Mouse (Mus musculus) small intestine, adult 2 months (tissue): Measurements from ENCODE around the gene Taok2. TPM values are rescaled to one million over a fixed set of nuclear protein-coding genes. Genes with fewer than 3 reads are reported as not detected.

ENCODE experiments used
- H3K27ac ChIP-seq: fragments of 200-500 bp; 2 replicates; pipeline ENCODE4 v1.5.1; 2012; ENCODE audit warnings: low read depth, low read length, control low read depth, inconsistent platforms; ENCODE audit not compliant: insufficient read depth
- H3K27me3 ChIP-seq: fragments of 200-500 bp; 2 replicates; pipeline ENCODE4 v1.6.1; 2012; ENCODE audit warnings: mild to moderate bottlenecking, moderate library complexity, low read length, inconsistent platforms; ENCODE audit not compliant: control insufficient read depth, insufficient read depth
- H3K36me3 ChIP-seq: fragments of 200-500 bp; 2 replicates; pipeline ENCODE4 v1.6.1; 2012; ENCODE audit warnings: mild to moderate bottlenecking, low read length, control low read depth, inconsistent platforms; ENCODE audit not compliant: control insufficient read depth, insufficient read depth
- H3K4me1 ChIP-seq: fragments of 200-500 bp; 2 replicates; pipeline ENCODE4 v1.6.1; 2012; ENCODE audit warnings: low read length, inconsistent platforms, mixed read lengths; ENCODE audit not compliant: control insufficient read depth, insufficient read depth, insufficient read length
- H3K4me3 ChIP-seq: fragments of 200-500 bp; 2 replicates; pipeline ENCODE4 v1.5.1; 2012; ENCODE audit warnings: low read depth, mild to moderate bottlenecking, control low read depth, inconsistent platforms, low read length, moderate library complexity
- CTCF ChIP-seq: fragments of 200-500 bp; IDR thresholded peaks from 2 replicates; pipeline ENCODE4 v1.5.1; 2012; ENCODE audit warnings: low read depth, mild to moderate bottlenecking, control low read depth, inconsistent platforms, low read length, moderate library complexity, mixed read lengths; ENCODE audit not compliant: insufficient replicate concordance, insufficient read length; ENCODE audit errors: extremely low read depth
- POLR2A ChIP-seq: fragments of 200-500 bp; IDR thresholded peaks from 2 replicates; pipeline ENCODE4 v1.6.1; 2012; ENCODE audit warnings: low read depth, mild to moderate bottlenecking, control low read depth, inconsistent platforms, low read length, moderate library complexity
- WGBS: fragments of 180-500 bp; shearing (Covaris S2); methylation state at CpG from one replicate; pipeline ENCODE4 v1.1.7; 2018; 5-methylcytosine and 5-hydroxymethylcytosine counted together
- polyA plus RNA-seq: library from polyadenylated mRNA; depleted of rRNA; stranded (reverse); fragments of >200 nt; gene quantifications from 2 replicates; pipeline ENCODE4 v1.2.3, GENCODE M21; 2012

The Taok2 gene
- polyA plus RNA-seq, 1 experiment = 77.4 TPM

GRCm38 (mm10) chr7:126831539-126831938 is 53.0 kb downstream of the Taok2 start, which contains the start of gene 4930451I11Rik:
Gene 4930451I11Rik, minus strand, starts transcription at chr7:126831639.
- WGBS = 55% methylated on average over 5 of the region's 5 CpGs
- H3K27ac ChIP-seq = no peak within 1 kb of the TSS
- H3K4me1 ChIP-seq = peaks cover 3% of the 10 kb centered on the region; the same call in 1 of the 2 replicates
- TF ChIP-seq CTCF = no peak
- no peak for TF ChIP-seq POLR2A
- H3K4me3 ChIP-seq = peak within 1 kb of the TSS; percentile 33
- no peaks in the 10 kb centered on the region for H3K36me3 ChIP-seq
- 0 out of 2 replicates have a peak, but pooled peaks cover 8% of the 10 kb centered on the region for H3K27me3 ChIP-seq

GRCm38 (mm10) chr7:126825952-126826351 is 58.6 kb downstream of the Taok2 start:
- TF ChIP-seq CTCF (no peak), POLR2A (no peak)
- H3K27ac ChIP-seq = no peak overlapping the region
- no peaks in the 10 kb centered on the region for H3K36me3 ChIP-seq
- 61% methylated on average over 5 of the region's 5 CpGs for WGBS
- peaks cover 25% of the 10 kb centered on the region for H3K27me3 ChIP-seq
- no peaks in the 10 kb centered on the region; the same call in 1 of the 2 replicates for H3K4me1 ChIP-seq
- H3K4me3 ChIP-seq = no peak overlapping the region

- 22% methylated on average over 8 of the region's 8 CpGs for WGBS
- Histone ChIP-seq H3K27ac (no peak overlapping the region), H3K36me3 (no peaks in the 10 kb centered on the region), H3K27me3 (peaks cover 25% of the 10 kb centered on the region), H3K4me1 (no peaks in the 10 kb centered on the region; the same call in 1 of the 2 replicates), H3K4me3 (no peak overlapping the region)
- no peak for TF ChIP-seq CTCF
- no peak for TF ChIP-seq POLR2A
These were observed 59.1 kb downstream of the Taok2 start for GRCm38 (mm10) chr7:126825403-126825802.

GRCm38 (mm10) chr7:126823940-126824339 is 60.6 kb downstream of the Taok2 start:
- H3K4me1 ChIP-seq = no peaks in the 10 kb centered on the region; the same call in 1 of the 2 replicates
- WGBS = 16% methylated on average over 10 of the region's 10 CpGs
- no peaks in the 10 kb centered on the region for H3K36me3 ChIP-seq
- TF ChIP-seq CTCF (no peak), POLR2A (no peak)
- no peak overlapping the region for H3K27ac ChIP-seq
- H3K27me3 ChIP-seq = peaks cover 25% of the 10 kb centered on the region
- no peak overlapping the region for H3K4me3 ChIP-seq

GRCm38 (mm10) chr7:126823202-126823711 is 61.2 kb downstream of the Taok2 start:
- WGBS = 6% methylated on average over 17 of the region's 19 CpGs
- Histone ChIP-seq H3K36me3 (no peaks in the 10 kb centered on the region), H3K27me3 (peaks cover 25% of the 10 kb centered on the region), H3K27ac (no peak overlapping the region), H3K4me3 (peak overlapping the region; percentile 36; the same call in 1 of the 2 replicates), H3K4me1 (no peaks in the 10 kb centered on the region; the same call in 1 of the 2 replicates)
- TF ChIP-seq CTCF (no peak), POLR2A (no peak)

- H3K4me1 ChIP-seq = no peaks in the 10 kb centered on the region; the same call in 1 of the 2 replicates
- H3K4me3 ChIP-seq = no peak overlapping the region; the same call in 1 of the 2 replicates
- TF ChIP-seq CTCF = no peak
- no peak for TF ChIP-seq POLR2A
- peaks cover 25% of the 10 kb centered on the region for H3K27me3 ChIP-seq
- no peaks in the 10 kb centered on the region for H3K36me3 ChIP-seq
- 43% methylated on average over 9 of the region's 9 CpGs for WGBS
- 0 out of 2 replicates have a peak overlapping the region, but pooled peaks have one; percentile 3 for H3K27ac ChIP-seq
These were observed 61.8 kb downstream of the Taok2 start for GRCm38 (mm10) chr7:126822741-126823140.

GRCm38 (mm10) chr7:126821835-126822511 is 62.5 kb downstream of the Taok2 start:
- Histone ChIP-seq H3K27me3 (peaks cover 25% of the 10 kb centered on the region), H3K36me3 (no peaks in the 10 kb centered on the region), H3K4me3 (no peak overlapping the region), H3K4me1 (no peaks in the 10 kb centered on the region; the same call in 1 of the 2 replicates), H3K27ac (no peak overlapping the region)
- 25% methylated on average over 7 of the region's 7 CpGs for WGBS
- TF ChIP-seq CTCF (peak; percentile 97; the same call in 1 of the 2 replicates), POLR2A (no peak)
